Mouse (Mus musculus) gastrocnemius, postnatal 14 days (tissue): ENCODE data around the gene Il17re. TPM values are rescaled to one million over a fixed set of nuclear protein-coding genes. Genes with fewer than 3 reads are reported as not detected.

Experiments used
- microRNA-seq, 2 experiments: library from miRNA; unstranded; fragments of <30 nt; microRNA quantifications; one replicate each; pipeline ENCODE4 v1.2.0; 2021
- total RNA-seq, 2 experiments: library from RNA; stranded (reverse); gene quantifications; 2 replicates each; pipeline ENCODE4 v1.2.3; 2021

Gene Il17re
- total RNA-seq, 2 experiments from 2014 or later = 0.31 to 0.49 TPM

Small RNA genes lying within 50 kb of the gene (microRNA-seq; reads per million reads assigned to microRNA genes)
- gene Gm24387 = 0 reads per million in 2 experiments

Other genes starting within 250 kb of the Il17re start
- 10 to 100 TPM; 13.2 to 15.6 TPM for gene Mtmr14, start 220.6 kb upstream of the Il17re start, total RNA-seq
- under 1 TPM in 1 of 2 experiments, not detected in 1; 0.14 TPM for gene Cpne9, start 176.2 kb upstream of the Il17re start, total RNA-seq
- 10 to 100 TPM in 1 of 2 experiments, 1 to 10 TPM in 1; 9.9 to 10.7 TPM for gene Brpf1, start 151.3 kb upstream of the Il17re start, total RNA-seq
- 1 to 10 TPM; 5.1 to 6.8 TPM for gene Ogg1, start 131.5 kb upstream of the Il17re start, total RNA-seq
- gene Camk1, start 114.5 kb upstream of the Il17re start, total RNA-seq = 10 to 100 TPM; 28.7 to 31.9 TPM
- 10 to 100 TPM; 14.4 to 15.8 TPM for gene Tada3, start 80.6 kb upstream of the Il17re start, total RNA-seq
- gene Arpc4, start 80.4 kb upstream of the Il17re start, total RNA-seq = 10 to 100 TPM; 66.6 to 66.9 TPM
- gene Ttll3, start 69.2 kb upstream of the Il17re start, total RNA-seq = 1 to 10 TPM; 1.3 TPM
- 10 to 100 TPM; 11.1 to 13.3 TPM for gene Rpusd3, start 39.1 kb upstream of the Il17re start, total RNA-seq
- 1 to 10 TPM in 1 of 2 experiments, under 1 TPM in 1; 0.51 to 2.7 TPM for gene Cidec, start 22.7 kb upstream of the Il17re start, total RNA-seq
- 10 to 100 TPM; 28.6 to 32.4 TPM for gene Jagn1, start 15.9 kb upstream of the Il17re start, total RNA-seq
- gene Il17rc, start 12.9 kb downstream of the Il17re start, total RNA-seq = 1 to 10 TPM; 6.8 TPM
- gene Creld1, start 24.8 kb downstream of the Il17re start, total RNA-seq = 10 to 100 TPM; 37.1 to 39.6 TPM
- gene Prrt3, start 43.4 kb downstream of the Il17re start, total RNA-seq = under 1 TPM; 0.11 to 0.12 TPM
- 10 to 100 TPM; 56.2 to 61.0 TPM for gene Emc3, start 73.2 kb downstream of the Il17re start, total RNA-seq
- 1 to 10 TPM; 1.3 to 1.8 TPM for gene Fancd2, start 73.2 kb downstream of the Il17re start, total RNA-seq
- gene Fancd2os, start 142.2 kb downstream of the Il17re start, total RNA-seq = not detected
- gene Brk1, start 146.3 kb downstream of the Il17re start, total RNA-seq = 10 to 100 TPM; 42.8 to 52.4 TPM
- 1 to 10 TPM; 6.8 to 7.0 TPM for gene Vhl, start 165.5 kb downstream of the Il17re start, total RNA-seq
- gene Irak2, start 180.0 kb downstream of the Il17re start, total RNA-seq = 1 to 10 TPM; 4.7 to 4.8 TPM
- gene Tatdn2, start 238.6 kb downstream of the Il17re start, total RNA-seq = 10 to 100 TPM; 25.7 to 29.1 TPM